12 mouse cellular contexts compared by ENCODE assay signal in the genomic region with DNA sequence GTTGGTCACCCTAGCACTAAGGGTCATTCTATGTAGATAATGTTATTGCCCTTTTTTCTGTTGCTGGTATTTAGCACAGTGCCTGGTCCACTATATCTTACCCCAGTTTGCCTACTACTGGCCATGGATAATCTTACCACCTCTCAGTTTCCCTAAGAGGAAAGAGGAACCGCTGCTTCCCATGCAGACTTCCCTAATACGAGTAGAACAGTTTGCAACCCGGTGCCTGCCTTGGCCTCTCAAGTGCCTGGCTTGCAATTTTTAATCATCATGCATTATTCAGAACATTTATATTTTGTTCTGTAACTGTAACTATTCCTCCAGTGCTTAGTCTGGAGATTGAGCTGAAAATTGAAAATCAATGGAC.
"Had no signal": no experiment of that assay in that cellular context is flagged by ENCODE, and none has a peak within 500 bp of the region (broad histone marks: within the 10 kb centered on the region; RNA-seq: fewer than 3 reads in every experiment).

No protein-coding gene starts in this region.

- H3K4me3 ChIP-seq: left cerebral cortex, adult 2 months; limb, embryonic 12.5 days; liver, embryonic 13.5 days; midbrain, embryonic 13.5 days; stomach, embryonic 15.5 days had no signal

- H3K27me3 ChIP-seq: limb, embryonic 12.5 days; liver, embryonic 13.5 days; midbrain, embryonic 13.5 days; stomach, embryonic 15.5 days had no signal

- H3K4me2 ChIP-seq: limb, embryonic 12.5 days; liver, embryonic 13.5 days; midbrain, embryonic 13.5 days; stomach, embryonic 15.5 days had no signal

- H3K4me1 ChIP-seq: limb, embryonic 12.5 days; midbrain, embryonic 13.5 days; stomach, embryonic 15.5 days had no signal

- H3K36me3 ChIP-seq: limb, embryonic 12.5 days; liver, embryonic 13.5 days; midbrain, embryonic 13.5 days; stomach, embryonic 15.5 days had no signal

- H3K27ac ChIP-seq: hindbrain, postnatal 0 days; left cerebral cortex, adult 2 months; limb, embryonic 12.5 days; liver, embryonic 13.5 days; macrophage; midbrain, embryonic 13.5 days had no signal

- ATAC-seq: hindbrain, postnatal 0 days; midbrain, embryonic 13.5 days had no signal

- DNase-seq: liver; liver, embryonic 13.5 days; liver, postnatal 0 days; lung, postnatal 10 days; right cerebral cortex, adult 18-20 months; thymus, postnatal 4 days had no signal

- H3K9me3 ChIP-seq: limb, embryonic 12.5 days; liver, embryonic 13.5 days; stomach, embryonic 15.5 days had no signal

- H3K9ac ChIP-seq: limb, embryonic 12.5 days; liver, postnatal 0 days; midbrain, embryonic 13.5 days; stomach, embryonic 15.5 days had no signal
